Mouse (Mus musculus): ENCODE measurements around the gene Olfr173.

The Olfr173 gene

GRCm38 (mm10) chr16:58800168-58800567, at the start of gene Olfr173:
TSS of gene Olfr173 (minus strand) at chr16:58800268.
- no peak for DNase-seq

DNA sequence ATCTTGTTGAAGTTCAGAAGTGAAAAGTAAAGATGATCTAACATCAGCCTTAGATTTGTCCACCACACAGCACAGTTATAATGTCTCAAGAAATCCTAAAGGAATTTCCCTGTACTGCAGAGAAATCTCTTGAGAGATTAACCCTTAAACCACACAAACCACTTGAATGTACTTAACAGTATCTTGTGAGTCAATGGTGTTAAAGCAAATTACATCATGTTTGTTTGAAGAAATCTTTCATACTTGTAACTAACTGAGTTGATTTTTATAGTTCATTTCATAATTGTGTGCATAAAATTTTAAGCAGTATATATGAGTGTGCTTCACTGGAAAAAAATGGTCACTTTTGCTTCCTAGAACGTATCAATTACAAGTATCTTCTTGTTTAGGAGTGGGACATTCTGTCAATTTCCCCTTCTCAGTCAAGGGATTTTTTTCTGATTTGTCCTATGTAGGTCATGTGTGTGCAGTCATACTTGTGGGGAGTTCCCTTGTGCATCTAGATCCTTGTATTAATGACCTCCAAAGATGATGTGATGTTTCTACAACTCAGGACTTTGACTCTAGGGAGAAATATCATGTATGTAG, 26.8 kb upstream of the Olfr173 start, which contains the start of gene Olfr175-ps1:
TSS of gene Olfr175-ps1 (minus strand) at position 51 of the 588 bp plus-strand sequence.
- no peak for DNase-seq

DNA sequence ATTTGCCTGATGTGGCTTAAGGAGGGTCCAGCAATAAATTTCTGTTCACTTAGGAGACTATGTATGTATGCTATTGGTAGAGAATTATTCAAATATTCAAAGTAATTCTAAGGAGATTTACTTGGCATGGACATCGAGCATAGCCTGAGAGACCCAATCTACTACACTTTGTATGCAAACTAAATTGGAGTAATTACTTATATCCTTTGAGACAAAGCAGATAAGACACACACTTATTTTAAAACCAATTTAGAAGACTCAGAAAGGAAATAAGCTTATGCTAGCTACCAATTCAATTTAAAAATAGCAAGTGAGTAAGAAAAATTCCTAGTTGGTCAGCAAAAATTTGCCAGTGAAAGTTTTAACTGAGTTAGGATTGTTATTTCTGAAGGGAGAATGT, 37.0 kb downstream of the Olfr173 start, which contains the start of gene Olfr172:
TSS of gene Olfr172 (minus strand) at position 101 of the 400 bp plus-strand sequence.
- no peak for DNase-seq

DNA sequence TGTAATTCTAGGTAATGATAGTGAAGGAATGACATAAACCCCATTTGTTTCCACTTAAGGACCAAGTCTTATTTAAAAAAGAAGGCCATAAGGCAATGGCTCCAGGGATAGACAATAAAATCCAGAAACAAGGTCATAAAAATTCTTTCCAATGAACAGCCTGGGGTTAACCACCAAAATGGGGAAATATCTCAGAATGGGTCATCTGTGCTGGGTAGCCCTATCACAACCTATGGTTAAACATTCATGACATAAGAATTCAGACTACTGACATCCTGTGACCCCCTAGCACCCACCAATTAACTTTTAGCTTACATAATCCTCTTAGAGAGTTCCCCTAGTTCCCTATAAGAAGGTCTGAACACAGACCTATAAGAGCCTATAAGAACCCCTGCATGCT, 43.9 kb downstream of the Olfr173 start:
- DNase-seq, result no peak

- DNase-seq, result no peak
Observed at GRCm38 (mm10) chr16:58751314-58751713, 48.8 kb downstream of the Olfr173 start.

- DNase-seq, result no peak
Observed at GRCm38 (mm10) chr16:58746715-58747114, 53.4 kb downstream of the Olfr173 start.
